Mouse (Mus musculus) adrenal gland, postnatal 4 days (tissue): ENCODE data around the gene Tmem94. TPM values are rescaled to one million over a fixed set of nuclear protein-coding genes. Genes with fewer than 3 reads are reported as not detected.

ENCODE experiments used
- DNase-seq, 2 experiments: peaks; one replicate each; pipeline ENCODE4 v3.0.0; 2021 to 2022; ENCODE audit warnings: low spot score in 2 of 2, mixed read lengths in 2 of 2
- total RNA-seq, 2 experiments: library from RNA; stranded (reverse); gene quantifications; 2 replicates each; pipeline ENCODE4 v1.2.3; 2021

Tmem94 gene
- total RNA-seq, 2 experiments from 2014 or later: 67.4 to 71.0 TPM

DNA sequence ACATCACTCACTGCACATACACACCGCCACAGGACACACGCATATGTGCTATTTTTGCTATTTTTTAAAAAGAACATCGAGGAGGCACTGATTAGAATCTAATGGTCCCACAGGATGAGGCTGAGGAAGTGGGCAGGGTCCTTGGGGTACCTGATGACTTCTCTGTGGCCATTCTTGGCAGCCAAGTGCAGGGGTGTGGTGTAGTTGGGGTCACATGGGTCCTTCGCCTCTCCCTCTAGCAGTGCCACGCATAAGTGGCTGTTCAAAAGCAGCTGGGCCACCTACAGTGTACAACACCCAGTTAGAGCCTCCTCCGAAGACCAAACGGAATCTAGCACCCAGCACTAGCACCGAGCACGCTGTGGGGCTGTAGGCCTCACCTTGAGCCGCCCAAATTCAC is 40.9 kb downstream of the Tmem94 start:
- DNase-seq: no peak

DNA sequence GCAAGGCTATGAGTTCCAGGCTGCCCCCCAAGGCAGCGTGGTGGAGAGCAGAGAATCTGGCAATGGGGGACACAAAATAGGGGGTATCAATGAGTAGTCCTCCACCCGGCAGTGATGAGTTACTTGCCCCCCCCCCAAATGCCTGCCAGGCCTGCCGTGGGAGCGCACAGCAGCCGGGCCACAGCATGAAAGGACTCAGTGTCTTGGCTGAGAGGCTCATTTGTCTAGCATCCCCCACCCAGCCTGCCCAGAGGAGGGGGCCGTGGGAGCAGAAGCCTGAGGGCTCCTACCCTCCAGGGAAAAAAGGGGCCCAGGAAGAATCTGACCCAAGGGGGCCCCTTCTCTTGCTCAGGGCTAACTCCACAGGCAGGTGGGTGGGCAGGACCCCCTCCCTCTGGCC is 42.1 kb downstream of the Tmem94 start:
- no peak for DNase-seq

- DNase-seq: no peak
Measured at GRCm38 (mm10) chr11:115807971-115808370, 42.7 kb downstream of the Tmem94 start.

DNA sequence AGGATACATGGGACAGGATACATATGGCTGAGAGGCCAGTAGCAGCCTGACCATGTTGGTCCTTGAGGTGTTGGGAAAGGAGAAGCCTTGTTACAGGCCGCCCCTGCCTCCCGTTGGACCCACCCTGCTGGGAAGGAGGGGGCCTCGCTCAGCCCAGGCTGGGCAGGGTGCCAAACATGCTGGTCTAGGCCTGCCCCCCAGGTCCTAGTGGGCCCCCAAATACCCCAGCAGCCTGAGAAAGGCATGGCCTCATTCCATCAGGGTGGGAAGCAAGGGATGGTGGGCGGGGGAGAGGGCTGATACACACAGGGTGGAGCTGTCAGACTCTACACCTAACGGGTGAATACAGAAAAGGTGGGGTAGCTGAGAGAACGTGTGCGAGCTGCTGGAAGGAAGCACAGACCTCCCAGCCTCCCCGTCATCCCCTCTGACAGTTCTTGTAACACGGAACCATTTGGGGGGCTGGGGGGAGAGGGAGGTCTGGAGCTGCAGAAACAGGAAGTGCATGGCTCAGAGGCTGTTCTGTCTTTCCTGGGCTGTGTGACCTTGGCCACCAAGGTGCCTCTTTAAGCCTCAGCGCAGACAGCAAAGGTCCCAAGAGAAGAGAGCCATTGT is 43.6 kb downstream of the Tmem94 start:
- no peak for DNase-seq

GRCm38 (mm10) chr11:115809311-115809781 is 44.1 kb downstream of the Tmem94 start:
- DNase-seq: no peak

DNA sequence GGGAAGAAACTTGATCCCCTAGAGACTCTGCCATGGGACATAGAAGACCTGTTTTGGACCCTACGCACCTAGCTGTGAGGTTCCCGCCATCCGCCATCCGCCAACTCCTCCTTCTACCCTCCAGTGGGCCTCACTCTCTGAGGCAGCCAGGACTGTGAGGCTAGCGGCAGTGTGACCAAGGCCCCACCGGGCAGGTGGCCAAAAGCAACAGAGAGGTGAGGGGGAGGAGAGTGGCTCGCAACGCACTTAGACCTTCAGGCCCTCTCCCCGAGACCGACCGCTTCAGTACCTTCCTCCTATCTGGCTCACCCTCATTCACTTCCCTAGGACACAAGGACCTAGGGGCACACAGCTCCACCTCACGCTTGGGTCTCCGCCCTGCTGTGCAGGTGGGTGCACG is 45.1 kb downstream of the Tmem94 start:
- DNase-seq: peak; percentile 54 to 73

GRCm38 (mm10) chr11:115811381-115812093 is 46.3 kb downstream of the Tmem94 start:
- DNase-seq: no peak

DNA sequence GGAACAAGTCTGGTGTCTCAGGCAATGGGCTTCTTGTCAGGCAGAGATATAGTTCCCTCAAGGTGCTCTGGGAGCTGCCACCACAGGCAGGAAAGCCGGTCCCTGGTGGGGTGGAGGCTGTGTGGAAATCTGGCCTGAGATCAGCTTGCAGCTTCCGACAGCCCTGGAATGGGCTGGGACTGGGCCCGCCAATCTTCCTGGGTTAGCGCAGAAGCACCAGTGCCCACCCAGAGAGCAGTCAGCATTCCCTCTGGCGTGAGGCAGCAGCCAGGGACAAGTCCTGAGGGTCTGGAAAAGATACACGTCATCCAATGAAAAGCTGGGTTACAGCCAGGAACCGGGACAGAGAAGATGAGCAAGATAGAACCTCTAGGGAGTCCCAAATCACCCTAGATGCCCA is 46.9 kb downstream of the Tmem94 start:
- no peak for DNase-seq

GRCm38 (mm10) chr11:115812533-115813420 is 47.5 kb downstream of the Tmem94 start:
- DNase-seq: peak in 1 of 2 experiments; percentile 38

- peak; percentile 91 to 98 for DNase-seq
Measured at GRCm38 (mm10) chr11:115813507-115814296, 48.5 kb downstream of the Tmem94 start, which contains the start of gene Caskin2. TSS of gene Caskin2 (minus strand) at chr11:115813639.

GRCm38 (mm10) chr11:115814605-115815450 is 49.6 kb downstream of the Tmem94 start, which contains the start of gene Tsen54:
TSS of gene Tsen54 (plus strand) at chr11:115814724.
- DNase-seq: peak; percentile 72 to 78

GRCm38 (mm10) chr11:115817331-115817730 is 52.1 kb downstream of the Tmem94 start:
- no peak for DNase-seq

DNA sequence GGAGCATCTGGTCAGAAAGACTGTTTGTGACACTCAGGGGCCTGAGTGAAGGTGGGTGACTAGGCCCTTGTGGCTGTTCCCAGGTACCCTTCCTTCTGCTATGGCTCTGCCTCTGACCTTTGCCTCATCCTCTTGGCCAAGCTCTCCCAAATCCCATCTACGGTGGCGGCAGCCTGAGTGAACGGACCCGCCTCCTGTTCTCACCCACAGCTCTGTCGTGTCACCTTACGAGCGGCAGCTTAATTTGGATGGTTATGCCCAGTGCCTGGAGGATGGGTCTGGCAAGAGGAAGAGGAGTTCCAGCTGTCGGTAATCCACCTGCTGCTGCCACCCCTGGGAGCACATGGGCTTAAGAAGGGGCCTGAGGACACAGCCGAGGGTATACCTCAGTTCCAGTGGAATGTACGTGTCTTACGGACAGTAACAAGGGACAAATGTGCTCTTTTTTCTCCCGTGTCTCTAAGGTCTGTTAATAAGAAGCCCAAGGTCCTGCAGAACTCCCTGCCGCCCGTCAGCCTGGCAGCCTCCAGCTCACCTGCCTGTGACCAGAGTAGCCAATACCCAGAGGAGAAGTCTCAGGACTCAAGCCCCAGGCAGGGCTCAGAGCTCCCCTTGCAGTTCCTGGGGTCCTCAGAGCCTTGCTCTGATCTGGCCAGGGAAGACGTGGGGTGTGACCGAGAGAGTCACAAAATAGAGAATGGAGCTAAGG is 54.8 kb downstream of the Tmem94 start:
- no peak for DNase-seq

DNA sequence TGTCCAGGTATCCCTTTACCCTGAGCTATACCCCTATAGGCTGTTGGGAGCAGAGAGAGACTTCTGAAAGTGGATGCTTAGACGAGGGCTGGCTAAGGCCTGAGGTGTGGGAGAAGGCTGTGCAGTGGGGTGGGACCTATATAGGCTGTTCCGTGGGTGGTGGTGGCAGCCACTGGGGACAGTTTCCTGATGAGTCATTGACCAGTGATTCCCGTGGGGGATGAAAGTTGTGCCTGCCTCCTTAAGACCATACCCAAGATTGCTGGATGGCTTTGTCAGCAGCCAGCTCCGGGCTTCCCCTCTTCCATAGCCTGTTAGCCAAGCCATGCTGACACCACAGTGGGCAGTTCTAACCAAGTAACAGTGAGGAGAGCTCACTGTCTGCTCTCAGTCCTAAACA is 55.8 kb downstream of the Tmem94 start:
- DNase-seq: no peak

DNA sequence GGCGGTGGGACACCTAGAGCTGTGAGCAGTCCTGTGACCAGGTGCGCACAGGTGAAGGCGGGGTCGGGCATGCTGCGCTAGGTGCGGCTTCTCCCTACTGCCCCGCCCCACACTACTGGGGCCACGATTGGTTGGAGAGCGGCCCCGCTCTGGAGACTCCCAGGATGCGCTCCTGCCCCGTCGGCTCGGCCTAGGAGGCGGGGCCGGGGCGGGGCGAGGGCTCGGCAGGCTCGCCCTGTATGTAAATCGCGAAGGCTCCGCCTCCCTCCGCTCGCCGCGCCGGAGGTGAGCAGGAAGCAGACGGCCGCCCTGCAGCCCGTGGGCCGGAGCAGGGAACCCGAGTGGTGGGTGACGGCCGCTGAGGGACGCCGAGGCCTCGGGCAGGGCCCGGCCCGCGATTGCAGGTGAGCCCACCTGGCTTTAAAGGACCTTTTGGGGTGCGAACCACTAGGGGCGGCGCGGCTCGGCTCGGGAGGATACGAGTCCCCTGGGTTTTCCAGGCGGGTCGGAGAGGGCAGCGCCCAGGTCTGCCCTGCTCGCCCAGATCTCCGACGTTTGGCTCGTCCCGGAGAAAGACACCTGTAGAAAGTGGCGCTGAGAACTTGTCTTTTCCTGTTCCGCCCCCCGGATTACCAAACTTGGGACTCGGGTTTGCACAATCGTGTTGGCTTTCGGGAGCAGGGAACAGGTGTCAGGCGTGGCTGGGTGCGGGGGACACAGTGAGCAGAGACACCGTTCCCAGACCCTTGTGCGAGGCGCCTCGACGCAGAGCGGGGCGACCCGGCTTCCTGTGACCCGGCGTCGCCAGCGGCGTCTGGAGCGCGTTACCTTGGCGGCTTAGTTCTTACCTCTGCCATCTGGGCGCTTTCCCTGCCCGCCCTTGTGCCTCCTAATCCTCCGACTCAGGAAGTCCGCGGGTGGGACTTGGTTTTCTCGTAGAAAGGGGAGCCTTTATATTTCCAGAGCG is 58.8 kb downstream of the Tmem94 start, which contains the start of gene Llgl2:
Gene Llgl2, plus strand, starts transcription at position 276 of the 967 bp plus-strand sequence.
- DNase-seq: peak; percentile 67 to 74

DNA sequence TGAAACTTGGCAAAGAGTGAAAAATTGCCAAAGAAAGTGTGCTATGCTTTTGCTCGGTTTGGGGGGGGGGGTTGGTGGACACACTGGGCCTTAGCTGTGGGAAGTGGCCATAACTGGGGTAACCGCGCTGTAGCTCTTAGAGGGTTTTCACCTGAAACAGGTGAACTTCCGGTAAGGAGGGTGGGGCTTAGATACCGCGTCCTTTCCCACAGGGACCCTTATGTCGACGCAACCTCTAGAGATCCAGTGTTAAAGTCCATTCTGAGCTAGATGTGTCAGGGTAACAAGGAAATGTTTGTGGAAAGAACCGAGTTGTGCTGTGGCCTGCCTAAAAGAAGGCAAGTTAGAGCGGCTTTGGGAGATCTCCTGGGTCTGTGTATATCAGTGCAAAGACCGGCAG is 59.6 kb downstream of the Tmem94 start:
- no peak for DNase-seq

- DNase-seq: no peak
Measured at GRCm38 (mm10) chr11:115826487-115826886, 61.3 kb downstream of the Tmem94 start.

DNA sequence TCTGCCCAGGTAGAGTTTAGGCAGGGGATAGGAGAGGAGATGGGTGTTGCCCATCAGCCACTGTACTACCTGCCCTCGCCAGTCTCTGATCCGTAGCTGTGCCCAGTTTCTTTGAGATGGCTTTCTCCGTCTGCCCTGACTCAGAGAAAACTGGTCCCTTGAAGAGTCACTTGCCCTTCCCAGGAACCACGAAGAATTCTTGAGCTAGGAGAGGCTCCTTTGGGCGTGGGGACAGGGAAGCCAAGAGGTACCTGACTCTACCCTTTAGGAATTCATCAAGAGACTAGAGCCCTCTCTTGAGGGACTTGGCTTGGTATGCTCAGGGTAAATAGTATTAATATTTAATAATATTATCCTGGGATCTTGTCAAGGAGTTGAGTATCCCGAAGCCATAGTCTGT is 62.4 kb downstream of the Tmem94 start:
- no peak for DNase-seq
